Mouse (Mus musculus): ENCODE measurements at regions not wholly inside any gene's neighbourhood (a gene's known extent, or its start where the extent isn't known, plus 50 kb on each side); places are given as distances from the start of the nearest gene placed in this dataset.

GRCm38 (mm10) chr8:96810550-96810949 lies 922.2 kb upstream of the Got2 start:
- TF ChIP-seq CTCF (IDR thresholded peaks at IDR 0.05; ENCODE audit: borderline replicate concordance, extremely low read depth, insufficient read depth, insufficient read length) (no peak), POLR2A (IDR thresholded peaks at IDR 0.05; ENCODE audit: borderline replicate concordance, extremely low read depth, insufficient read depth, insufficient read length, poor library complexity, severe bottlenecking) (no peak)
- DNase-seq (ENCODE audit: low read depth), result no peak
